Mouse (Mus musculus) cerebellum, adult 18-20 months (tissue): ENCODE results near the gene Gm42372.

Experiments
- DNase-seq, 2 experiments: peaks; one replicate each; pipeline ENCODE4 v3.0.0; 2021

Gm42372 gene

DNA sequence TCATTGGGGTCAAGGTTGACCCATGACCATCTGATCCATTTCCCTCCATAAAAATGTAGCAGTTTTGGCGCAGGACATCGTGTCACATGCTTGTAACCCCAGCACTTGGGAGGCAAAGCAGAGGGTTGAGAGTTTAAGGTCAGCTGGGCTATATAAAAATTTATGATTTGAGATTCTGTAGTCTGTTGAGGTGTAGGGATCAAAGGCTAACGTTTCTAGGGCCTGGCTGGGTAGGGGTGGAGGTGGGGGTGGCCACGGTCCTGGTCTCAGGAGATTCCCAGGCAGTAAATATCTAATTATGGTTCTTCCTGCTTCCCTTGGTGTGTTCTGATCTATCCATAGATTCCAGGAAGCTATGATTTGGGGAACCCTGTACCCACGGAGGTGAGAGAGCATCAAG, 21.2 kb upstream of the Gm42372 start:
- DNase-seq, result no peak

DNA sequence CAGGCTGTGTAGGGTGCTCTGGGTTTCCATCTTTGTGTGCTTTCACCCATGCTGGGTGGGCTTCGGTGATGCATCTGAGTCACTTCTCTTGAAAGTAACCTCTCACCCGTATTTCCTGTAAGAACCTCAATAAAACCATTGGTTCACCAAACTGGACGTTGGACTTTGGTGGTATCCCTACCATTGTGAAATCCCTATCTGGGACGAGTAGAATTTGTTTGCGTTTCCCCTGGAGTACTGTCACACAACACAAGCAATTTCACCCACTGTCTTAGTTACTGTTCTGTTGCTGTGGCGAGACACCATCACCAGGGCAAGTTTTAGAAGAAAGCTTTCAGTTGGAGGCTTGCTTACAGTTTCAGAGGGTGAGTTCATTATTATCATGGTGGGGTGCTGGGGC, 14.5 kb upstream of the Gm42372 start:
- DNase-seq, result no peak

DNA sequence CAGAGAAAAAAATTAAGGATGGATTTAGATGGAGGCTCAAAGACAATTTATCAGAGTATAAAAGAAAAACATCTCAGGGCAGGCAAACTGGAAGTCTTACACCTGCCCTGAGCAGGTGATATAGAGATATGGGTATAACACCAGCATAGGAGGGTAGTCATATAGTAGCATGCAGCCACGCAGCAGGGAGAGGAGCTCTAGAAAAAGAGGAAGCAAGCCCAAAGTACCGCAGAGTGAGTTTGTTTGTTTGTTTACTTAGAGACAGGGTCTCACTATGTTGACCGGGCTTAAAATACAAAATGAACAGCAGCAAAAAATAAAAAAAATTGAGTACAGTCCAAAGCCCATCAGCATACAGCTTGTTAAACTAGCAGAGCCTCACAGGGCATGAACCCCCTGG, 11.7 kb upstream of the Gm42372 start:
- DNase-seq, result no peak

DNA sequence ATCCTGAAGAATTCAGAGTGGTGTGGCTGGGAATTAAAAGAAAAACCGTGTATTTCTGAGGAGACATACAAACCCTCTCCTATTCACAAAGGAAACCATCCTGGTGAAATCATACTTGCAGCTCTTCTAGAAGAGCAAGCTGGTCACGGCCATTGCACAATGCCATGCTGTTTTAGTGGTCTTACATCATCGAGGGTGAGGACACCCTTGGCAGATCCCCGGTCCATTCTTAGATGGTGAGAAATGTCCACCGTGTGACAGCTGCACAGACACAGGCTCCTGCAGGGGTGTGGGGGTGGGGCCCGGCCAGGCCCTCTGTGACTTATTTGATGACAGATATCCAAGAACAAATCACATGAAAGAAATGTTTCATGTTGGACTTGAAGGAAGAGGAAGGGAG, 8.9 kb upstream of the Gm42372 start:
- no peak for DNase-seq

DNA sequence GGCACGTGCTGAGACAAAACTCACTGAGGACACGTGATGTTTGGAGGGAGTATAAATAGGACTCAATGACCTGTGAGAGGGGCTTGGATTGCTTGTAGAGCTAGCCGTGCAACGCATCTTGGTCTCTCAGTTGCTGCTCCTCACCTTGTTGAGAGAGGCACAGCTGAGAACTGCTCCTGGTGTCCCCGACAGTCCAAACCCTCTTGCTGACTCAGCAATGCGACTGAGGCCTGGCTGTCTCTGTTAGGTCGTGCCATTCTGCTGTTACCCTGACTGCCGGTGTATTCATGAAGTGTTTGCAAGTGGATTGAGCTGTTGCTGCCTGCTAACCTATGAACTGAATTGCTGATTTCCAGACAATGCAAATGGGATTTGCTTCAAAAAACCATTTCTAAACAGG, 6.6 kb upstream of the Gm42372 start:
- no peak for DNase-seq

DNA sequence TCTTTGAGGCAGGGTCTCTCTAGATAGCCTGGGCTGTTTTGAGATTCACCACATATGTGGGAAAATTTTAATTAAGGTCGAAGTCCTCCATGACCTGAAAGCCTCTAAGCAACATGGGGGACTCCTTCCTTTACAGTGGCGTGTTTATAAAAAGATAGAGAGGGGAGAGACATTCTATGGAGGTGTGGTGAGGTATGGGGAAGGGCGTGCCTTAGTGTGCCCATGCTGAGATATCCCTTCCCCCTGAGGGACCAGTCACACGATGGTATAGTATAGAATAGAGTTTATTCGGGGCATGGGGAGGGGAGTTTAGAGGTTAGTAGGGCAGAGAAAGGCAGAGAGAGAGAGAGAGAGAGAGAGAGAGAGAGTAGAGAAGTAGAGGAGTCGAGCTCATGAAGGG, 4.7 kb upstream of the Gm42372 start:
- DNase-seq, result no peak

DNA sequence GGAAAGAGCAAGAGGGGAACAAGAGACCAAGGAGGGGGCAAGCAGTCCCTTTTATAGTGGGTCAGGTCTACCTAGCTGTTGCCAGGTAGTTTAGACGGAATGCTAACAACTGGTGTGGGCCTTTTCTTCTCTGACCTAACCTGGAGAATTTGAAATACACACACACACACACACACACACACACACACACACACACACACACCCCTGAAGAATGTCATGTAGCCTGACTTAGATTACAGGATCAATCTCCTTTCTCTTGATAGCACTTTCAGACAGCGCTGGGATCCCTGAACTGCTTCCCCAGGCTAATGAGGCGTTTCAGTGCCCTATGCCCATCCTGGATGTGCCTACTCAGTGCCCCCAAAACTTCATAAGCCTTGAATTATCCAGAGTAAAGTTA, 4.3 kb upstream of the Gm42372 start:
- DNase-seq, result no peak

DNA sequence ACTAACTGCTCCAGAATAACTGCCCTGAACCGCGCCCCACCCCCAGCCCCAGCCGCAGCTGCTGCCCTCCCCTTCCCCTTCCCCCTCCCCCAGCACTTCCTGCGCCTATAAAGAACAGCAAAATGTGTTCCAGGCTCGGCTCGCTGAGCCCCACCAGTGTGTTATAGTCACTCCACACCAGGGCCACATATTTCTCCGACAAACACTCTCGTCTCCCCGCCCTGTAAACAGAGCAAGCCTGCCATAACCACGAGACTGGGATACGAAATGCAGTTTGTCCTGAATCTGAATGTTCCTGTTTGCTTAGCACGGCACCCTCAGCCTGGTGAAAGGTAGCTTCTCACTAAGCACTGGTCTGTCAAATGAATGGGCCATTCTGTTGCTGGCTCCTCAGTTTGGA, 2.5 kb upstream of the Gm42372 start:
- peak; percentile 32 to 45 for DNase-seq

DNA sequence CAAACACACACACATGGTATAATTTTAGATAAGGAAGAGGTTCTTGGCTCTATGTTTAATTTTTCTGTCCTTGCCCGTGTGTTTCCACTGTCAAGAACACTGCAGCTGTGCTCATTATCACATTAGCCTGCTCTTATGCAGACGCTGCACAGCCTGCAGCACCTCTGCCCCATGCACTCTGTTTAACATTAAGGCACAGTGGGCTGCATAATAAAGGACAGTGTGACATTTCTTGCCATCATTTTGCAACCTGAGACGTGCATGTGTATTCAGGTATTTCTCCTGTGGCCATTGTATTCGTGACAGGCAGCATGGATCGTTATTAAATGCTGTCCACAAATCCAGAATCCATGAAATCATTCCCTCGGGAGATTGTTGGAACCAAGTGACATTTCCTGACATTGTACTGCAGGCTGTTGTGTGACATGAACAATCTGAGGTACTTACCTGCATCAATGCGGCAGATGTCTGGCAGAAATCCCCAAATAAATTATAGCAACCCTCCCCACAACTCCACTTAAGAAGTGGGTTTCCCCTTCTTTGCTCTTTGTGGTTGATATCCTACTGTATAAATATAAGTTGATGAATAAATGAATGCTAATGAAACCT, 4.8 kb downstream of the Gm42372 start:
- no peak for DNase-seq

DNA sequence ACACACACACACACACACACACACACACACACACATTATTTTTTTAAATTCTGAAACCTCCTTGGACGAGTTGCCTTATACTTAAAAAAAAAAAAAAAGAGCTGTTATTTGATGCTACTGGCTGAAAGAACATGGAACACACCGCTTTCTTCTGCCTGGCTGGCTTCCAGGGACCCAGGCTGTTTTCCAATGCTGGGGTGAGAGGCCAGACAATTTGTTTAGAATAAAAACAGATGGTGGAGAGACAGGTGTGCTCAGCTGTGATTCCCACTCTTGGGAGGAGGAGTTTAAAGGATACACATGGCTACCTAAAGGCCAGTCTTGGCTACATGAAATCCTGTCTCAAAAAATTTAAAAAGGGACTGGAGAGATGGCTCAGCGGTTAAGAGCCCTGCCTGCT, 5.5 kb downstream of the Gm42372 start:
- DNase-seq, result peak in 1 of 2 experiments; percentile 51

DNA sequence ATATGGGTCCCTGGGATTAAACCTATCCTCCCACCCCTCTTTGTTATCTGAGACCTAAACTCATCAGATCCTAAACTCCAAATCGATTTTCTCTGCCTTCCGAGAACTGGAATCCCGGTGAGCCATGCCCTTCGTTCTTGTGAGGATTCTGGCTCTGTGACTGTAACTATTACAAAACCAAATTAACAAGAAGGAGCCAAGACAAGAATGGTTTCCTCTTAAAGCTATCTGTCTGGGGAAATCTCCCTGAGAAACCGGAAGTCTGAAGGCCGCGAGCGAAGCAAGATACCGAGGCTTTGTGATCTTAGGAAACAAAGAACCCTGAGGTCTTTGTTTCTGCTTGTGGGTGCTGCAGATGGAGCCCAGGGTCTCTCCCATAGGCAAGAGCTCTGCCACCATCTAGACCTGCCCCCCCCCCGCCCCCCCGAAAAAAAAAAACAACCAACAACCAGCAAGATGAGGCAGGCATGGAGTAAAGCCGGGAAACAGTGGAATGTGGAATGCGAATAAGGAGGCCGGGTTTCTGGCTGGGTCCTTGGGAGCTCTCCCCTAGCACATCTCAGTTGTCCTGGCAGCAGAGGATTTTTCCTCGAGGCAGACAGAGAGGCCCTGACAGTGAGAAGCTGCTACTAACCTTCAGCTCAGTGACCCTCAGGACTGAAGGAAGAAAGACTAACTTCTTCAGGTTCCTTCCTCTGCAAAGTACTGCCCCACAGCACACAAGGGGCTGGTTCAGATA, 7.3 kb downstream of the Gm42372 start:
- no peak for DNase-seq

DNA sequence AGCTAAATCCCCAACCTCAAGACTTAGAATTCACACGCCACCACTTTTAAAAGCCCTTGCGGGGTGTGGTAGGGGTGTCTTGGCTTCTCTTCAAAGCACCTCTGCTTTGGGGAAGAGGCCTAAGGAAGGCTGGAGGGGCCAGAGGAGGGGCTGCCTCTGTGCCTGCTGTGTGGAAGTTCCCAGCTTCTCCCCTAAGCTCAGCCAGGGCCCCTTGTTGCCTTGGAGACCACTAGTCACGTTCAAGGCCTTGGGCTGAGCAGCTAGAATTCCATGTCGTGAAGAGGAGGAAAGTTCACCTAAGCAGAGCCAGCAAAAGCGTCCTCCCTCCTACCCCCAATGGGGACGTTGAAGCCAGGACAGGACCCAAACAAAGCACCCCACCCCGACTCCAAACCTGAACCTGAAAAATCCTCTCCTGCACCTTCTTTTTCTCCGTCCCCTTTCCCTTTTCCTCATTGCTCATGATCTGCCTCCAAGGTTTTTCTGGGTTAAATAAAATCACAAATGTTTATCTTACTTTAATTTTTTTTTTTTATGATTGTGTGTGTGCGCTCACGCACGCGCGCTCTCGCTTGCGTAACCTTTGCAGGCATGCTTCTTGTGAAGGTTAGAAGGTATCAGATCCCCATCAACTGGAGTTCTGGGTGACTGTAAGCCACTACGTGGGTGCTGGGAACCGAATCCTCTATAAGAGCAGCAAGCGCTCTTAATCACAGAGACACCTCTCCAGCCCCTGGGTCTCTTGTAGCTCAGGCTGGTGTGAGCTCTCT, 9.0 kb downstream of the Gm42372 start:
- DNase-seq, result no peak

DNA sequence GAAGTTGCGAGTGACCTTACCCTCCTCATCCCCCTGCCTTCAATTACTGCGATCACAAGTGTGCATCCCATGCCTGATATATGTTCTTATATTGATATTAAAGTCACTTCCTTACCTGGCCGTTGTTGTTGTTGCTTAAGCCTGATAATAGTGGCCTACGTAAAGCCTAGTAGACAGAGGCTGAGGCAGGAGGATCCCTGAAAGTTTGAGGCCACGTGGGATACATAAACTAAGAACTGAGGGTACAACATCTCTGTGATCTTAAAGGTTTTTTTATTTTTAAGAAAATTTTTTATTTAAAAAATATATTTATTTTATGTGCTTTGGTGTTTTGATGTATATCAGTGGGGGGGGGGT, 9.5 kb downstream of the Gm42372 start, which contains the start of gene Ccdc8:
Gene Ccdc8, plus strand, starts transcription at position 258 of the 357 bp plus-strand sequence.
- no peak for DNase-seq

DNA sequence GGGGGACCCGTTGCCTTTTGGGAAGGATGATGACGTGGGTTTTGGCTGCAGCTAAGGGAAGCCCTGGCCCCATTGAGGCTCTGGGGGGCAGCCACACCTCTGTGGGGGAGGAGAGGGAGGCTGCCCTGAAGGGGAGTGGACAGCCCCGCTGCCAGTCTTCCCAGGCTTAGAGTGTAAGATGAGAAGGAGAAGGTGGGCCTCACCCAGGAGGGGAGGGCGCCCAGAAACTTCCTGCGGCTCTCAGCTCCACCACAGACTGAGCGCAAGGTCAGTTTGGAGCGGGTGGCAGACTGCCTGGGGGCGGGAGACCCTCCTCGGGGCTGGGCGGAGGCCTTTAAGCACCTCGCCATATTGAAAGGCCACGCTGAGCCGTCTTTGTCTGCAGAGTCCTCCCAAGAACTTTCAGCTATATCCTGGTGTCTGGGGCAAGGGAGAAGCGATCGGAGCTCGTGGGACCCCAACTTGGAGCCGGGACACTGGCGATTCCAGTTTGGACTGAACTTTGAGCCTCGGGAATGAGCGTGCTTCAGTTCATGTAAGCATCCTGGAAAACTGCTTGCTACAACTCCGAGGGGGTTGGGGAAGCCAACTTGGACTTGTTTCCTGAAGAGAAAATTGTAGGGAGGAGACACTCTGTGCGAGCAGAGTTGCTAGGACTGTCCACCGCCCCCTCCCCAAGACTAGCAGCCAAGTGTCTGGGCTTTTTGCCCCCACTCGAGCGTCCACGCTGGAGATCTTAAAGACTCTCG, 10.9 kb downstream of the Gm42372 start:
- DNase-seq, result peak; percentile 12 to 18

DNA sequence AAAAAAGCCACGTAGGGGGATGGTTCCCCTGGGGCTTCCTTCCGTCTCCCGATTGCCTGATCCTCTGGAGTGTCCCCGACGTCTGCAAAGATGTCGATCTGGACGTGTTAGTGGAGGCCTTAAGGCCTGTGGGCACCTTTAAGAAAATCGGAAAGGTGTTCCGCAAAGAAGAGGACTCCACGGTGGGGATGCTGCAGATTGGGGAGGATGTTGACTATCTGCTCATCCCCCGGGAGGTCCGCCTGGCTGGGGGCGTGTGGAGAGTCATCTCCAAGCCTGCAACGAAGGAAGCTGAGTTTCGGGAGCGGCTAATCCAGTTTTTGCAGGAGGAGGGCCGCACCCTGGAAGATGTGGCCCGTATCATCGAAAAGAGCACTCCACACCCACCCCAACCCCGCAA, 11.5 kb downstream of the Gm42372 start:
- DNase-seq, result peak in 1 of 2 experiments; percentile 2

DNA sequence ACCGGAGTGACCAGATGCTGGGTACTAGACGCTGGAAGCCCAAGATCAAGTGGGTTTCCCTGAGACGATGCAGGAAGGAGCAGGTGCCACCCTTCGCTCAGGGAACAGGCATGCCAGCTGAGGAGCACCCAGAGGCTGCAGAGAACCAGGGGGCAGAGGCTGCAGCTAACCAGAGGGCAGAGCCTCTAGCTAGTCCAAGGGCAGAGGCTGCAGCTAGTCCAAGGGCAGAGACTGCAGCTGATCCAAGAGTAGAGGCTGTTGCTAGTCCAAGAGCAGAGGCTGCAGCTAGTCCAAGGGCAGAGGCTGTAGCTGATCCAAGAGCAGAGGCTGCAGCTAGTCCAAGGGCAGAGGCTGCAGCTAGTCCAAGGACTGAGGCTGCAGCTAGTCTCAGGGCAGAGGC, 12.5 kb downstream of the Gm42372 start:
- DNase-seq, result no peak

DNA sequence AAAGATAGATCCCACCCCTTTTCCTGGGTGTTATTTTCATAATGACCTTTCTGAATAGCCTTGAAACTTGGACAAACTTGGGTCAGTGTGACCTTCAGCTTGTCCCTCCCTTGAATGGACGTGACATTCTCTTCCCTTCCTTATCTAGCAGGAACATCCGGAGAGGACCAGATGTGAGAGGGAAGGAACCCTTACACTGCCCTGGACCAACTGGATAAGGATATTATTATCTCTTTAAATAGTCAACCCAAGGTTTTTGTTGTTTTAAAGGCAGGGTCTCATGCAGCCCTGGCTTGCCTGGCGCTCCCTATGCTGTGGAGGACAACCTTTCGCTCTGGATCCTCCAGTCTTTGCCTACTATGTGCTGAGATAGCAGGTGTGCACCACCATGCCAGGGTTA, 16.3 kb downstream of the Gm42372 start:
- no peak for DNase-seq

DNA sequence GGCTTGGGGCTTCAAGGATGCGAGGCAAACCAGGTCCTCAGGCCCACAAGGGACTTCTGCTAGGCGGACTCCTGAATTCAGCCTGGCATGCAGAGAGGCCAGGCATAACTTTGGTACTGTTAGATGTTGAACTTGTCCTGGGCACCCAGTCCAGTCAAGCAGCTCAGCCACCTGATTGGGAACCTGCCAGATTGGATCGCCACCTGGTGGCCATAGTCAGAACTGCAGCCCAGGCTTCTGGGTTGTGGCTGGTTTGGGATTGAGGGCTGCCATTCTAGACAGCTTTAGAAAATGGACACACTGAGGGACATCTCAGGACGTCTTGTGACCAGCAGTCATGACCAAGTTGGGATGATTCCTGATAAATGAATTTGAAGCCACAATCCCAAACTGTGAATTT, 16.8 kb downstream of the Gm42372 start:
- peak; percentile 83 to 95 for DNase-seq

DNA sequence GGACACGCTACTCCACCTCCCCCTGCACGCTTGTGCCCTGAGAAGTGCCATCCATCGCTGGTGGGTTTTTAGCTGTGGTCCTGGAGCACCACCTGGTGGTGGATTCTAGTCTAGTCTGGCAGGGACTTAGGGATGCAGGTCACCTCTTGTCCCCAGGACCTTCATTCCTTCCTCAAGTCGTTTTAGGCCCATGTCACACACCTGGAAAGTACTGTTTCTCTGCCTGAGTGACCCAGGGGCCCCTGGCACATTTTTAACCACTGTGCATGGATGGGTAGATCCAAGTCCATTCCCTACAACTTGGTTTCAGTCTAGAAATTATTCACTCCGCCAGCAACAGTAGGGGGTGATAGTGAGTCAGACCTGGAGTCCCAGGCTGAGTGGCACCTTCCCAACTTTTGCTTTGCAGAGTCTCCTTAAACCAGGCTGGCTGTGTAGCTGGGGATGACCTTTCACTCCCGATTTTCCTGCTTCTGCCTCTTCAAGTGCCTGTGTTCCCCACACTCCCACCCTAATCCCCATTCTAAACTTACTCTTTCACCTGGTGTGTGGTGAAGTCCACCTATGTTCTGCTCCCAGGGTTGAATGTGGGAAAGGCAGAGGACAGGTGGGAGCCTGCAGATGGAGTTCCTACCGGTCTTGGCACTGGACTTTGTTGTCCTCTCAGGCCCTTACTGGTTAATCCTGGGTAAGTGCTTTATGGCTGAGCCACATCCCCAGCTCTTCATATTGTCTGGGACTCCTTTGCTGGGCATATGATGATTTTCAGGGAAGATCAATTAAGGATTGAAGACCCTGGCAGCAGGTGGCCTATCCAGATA, 19.7 kb downstream of the Gm42372 start:
- DNase-seq, result peak; percentile 89 to 92

DNA sequence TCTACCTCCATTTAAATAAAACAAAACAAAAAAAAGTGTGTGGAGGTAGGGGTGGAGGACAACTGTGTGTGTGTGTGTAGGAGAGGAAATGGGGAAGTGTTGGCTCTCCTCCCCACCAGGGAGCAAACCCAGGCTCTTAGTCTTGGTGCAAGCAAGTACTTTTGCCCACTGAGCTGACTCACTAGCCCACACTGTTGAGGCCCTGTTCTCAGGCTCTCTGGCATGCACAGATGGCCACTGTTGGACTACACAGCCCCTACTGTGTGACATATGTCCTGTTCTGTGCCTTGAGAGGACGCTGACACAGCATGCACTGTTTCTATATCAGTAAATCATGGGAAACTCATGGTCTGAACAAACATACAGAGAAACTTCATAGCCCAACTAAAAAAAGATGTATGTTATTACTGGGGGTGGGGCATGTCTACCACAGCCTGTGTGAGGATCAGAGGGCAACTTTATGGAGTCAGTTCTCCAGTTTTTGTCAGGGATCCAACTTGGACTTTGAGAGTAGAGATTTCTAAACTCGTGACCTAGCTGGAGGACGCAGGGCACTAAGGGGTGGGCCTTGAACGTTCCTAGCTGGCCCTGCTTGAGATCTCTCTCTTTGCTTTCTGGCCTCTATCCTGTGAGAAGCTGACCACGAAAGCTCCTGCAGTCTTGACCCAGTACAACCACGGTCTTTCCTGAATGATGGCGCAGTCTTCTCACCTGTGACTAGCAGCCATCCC, 20.5 kb downstream of the Gm42372 start:
- peak; percentile 81 for DNase-seq

DNA sequence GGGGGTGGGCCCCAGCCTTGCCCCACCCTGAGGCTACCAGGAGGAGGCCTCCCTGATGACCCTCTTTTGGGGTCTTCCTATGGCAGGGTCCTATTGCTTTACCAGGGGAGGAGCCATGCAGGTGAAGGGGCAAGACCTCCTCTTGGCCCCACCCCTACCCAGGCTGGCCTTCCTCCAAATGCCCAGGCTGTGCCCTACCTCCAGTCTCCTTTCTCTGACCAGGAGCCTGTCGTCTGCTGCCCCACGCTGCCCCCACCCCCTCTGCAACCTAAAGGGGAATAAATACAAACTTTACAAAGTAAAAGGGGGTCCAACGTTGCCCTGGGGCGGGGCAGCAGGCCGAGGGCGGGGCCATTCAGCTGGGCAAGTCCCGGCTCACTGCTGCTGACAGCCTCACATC, 21.8 kb downstream of the Gm42372 start:
- DNase-seq, result peak in 1 of 2 experiments; percentile 42

DNA sequence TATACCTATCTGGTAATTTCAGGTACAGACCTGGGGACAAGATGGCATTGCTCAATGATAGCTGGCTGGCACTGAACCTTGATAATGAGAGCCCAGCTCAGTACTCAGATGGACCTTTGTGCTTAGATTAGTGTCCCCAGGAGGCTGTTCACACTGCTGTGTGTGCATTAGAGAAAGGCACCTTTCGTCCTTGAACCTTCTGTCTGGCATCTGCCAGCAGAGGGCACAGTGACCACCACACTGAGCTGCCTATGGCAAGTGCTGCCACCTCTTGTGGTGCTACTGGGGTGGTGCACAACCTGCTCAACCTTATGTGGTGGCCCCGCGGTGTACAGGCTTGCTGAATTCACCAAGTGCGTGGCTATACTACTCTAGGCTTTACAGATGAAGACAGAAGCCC, 24.4 kb downstream of the Gm42372 start:
- peak; percentile 52 to 61 for DNase-seq
